Mouse (Mus musculus) kidney, adult 2 months (tissue): ENCODE data around the gene Caln1.

Experiments
- CTCF ChIP-seq: fragments of 200-500 bp; conservative IDR thresholded peaks from 2 replicates; pipeline ENCODE4 v1.5.1; 2011; ENCODE audit warnings: low read depth, mild to moderate bottlenecking, control low read depth, low read length, moderate library complexity, mixed read lengths; ENCODE audit not compliant: insufficient read depth, insufficient read length
- POLR2A ChIP-seq: fragments of 200-500 bp; IDR thresholded peaks from one replicate; pipeline ENCODE4 v1.6.1; 2011; ENCODE audit warnings: low read depth, low read length, control low read depth

DNA sequence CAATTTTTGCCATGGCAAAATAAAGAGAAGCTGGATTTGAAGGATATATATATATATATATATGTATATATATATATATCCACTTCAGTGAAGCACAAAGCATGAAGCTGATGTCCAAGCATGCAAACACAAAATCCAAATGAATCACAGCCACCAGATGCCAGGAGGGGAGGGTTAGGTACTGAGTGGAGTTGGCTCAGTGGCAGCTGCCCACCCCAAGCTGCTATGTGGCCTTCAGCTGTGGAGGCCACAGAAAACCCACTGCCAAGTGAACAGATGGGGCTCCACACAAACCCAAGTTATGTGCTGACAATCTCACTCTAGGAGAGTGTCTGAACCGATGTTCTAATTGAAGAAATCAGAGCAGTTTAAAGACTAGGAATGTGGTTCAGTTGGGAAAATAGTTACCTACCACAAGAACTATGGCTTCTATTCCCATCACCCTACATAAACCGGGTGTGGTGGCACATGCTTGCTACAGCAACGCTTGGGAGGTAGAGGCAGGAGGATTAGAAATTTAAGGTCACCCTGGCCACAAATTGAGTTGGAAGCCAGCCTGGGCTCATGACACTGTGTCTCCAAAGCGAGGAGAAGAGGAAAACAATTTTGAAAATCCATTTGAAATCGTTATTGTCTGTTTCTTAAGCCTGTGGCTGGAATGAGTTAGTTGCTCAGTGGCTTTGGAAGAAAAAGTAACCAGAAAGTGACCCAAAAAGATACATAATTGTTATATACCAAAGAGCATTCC lies 316.8 kb downstream of the Caln1 start:
- no peak for TF ChIP-seq CTCF
- TF ChIP-seq POLR2A = no peak
